Mouse (Mus musculus): ENCODE results near the gene BC067074. TPM values are rescaled to one million over a fixed set of nuclear protein-coding genes. Genes with fewer than 3 reads are reported as not detected.

The BC067074 gene
- total RNA-seq, 1 experiment from 2014 or later, result 1.4 TPM

Other genes starting within 250 kb of the BC067074 start
- gene Gpx8, start 246.7 kb upstream of the BC067074 start, total RNA-seq (2021), result 76.6 and 82.5 TPM in 2 replicates
- 0.67 and 1.2 TPM in 2 replicates for gene Gzma, start 192.2 kb upstream of the BC067074 start, total RNA-seq (2021)
- gene Esm1, start 83.5 kb upstream of the BC067074 start, total RNA-seq (2021), result 4.4 and 7.3 TPM in 2 replicates
- gene Gzmk, start 67.3 kb upstream of the BC067074 start, total RNA-seq (2021), result not detected in 2 replicates

Measured in adrenal gland, postnatal 14 days (tissue).